Mouse (Mus musculus) forebrain, embryonic 11.5 days (tissue): ENCODE data around the gene 1700021F05Rik. TPM values are rescaled to one million over a fixed set of nuclear protein-coding genes. Genes with fewer than 3 reads are reported as not detected.
A peak's percentile ranks its signal among the peaks of the same experiment; 100 is the strongest.
"Not testable (repeated sequence)": the region's sequence is repeated elsewhere in the genome, so short reads cannot be mapped to it uniquely, and the experiment has no call there.

ENCODE experiments used
- ATAC-seq: fragments of 200-750 bp; cut with Nextera tagmentation; replicated peaks from 2 replicates; pipeline ENCODE4 v1.8.0; 2017; ENCODE audit warnings: moderate TSS enrichment; ENCODE audit not compliant: low FRiP score
- DNase-seq: peaks from one replicate; pipeline ENCODE4 v3.0.0-alpha.2; 2017; ENCODE audit warnings: low spot score
- H3K27ac ChIP-seq: fragments of 300-500 bp; sonication (generic); 2 replicates; pipeline ENCODE4 v1.5.1; 2014; ENCODE audit warnings: low read depth, low read length
- H3K27me3 ChIP-seq: fragments of 300-500 bp; sonication (generic); 2 replicates; pipeline ENCODE4 v1.6.1; 2014; ENCODE audit warnings: mild to moderate bottlenecking, low read length, mixed read lengths; ENCODE audit not compliant: control insufficient read depth, insufficient read depth
- H3K36me3 ChIP-seq: fragments of 300-500 bp; sonication (generic); 2 replicates; pipeline ENCODE4 v1.6.1; 2014; ENCODE audit warnings: mild to moderate bottlenecking, low read length, moderate library complexity, mixed read lengths; ENCODE audit not compliant: control insufficient read depth, insufficient read depth
- H3K4me1 ChIP-seq: fragments of 300-500 bp; sonication (generic); replicated peaks from 2 replicates; pipeline ENCODE4 v1.6.1; 2014; ENCODE audit warnings: low read length, mixed read lengths; ENCODE audit not compliant: control insufficient read depth, insufficient read depth
- H3K4me2 ChIP-seq: fragments of 300-500 bp; sonication (generic); 2 replicates; pipeline ENCODE4 v1.6.1; 2014; ENCODE audit warnings: low read depth, mild to moderate bottlenecking, low read length, moderate library complexity, mixed read lengths; ENCODE audit not compliant: severe bottlenecking
- H3K4me3 ChIP-seq: fragments of 300-500 bp; sonication (generic); 2 replicates; pipeline ENCODE4 v1.5.1; 2014; ENCODE audit warnings: low read depth, low read length
- H3K9ac ChIP-seq: fragments of 300-500 bp; sonication (generic); 2 replicates; pipeline ENCODE4 v1.6.1; 2014; ENCODE audit warnings: low read length
- H3K9me3 ChIP-seq: fragments of 300-500 bp; sonication (generic); 2 replicates; pipeline ENCODE4 v1.6.1; 2016; ENCODE audit warnings: low read length, mixed read lengths; ENCODE audit not compliant: control insufficient read depth
- whole genome bisulfite sequencing: fragments of 180-500 bp; shearing (Covaris S2); extraction: QIAGEN DNeasy Blood & Tissue Kit; methylation state at CpG from one replicate; pipeline ENCODE4 v1.1.7; 2014; 5-methylcytosine and 5-hydroxymethylcytosine counted together
- polyA plus RNA-seq: library from polyadenylated mRNA; unstranded; fragments of >200 nt; fragmentation: Nextera tagmentation; extraction: Ambion mirVana; gene quantifications from 2 replicates; pipeline ENCODE4 v1.2.1, GENCODE M21; 2014

The 1700021F05Rik gene
- polyA plus RNA-seq, 1 experiment from 2014 or later, result 69.7 TPM

DNA sequence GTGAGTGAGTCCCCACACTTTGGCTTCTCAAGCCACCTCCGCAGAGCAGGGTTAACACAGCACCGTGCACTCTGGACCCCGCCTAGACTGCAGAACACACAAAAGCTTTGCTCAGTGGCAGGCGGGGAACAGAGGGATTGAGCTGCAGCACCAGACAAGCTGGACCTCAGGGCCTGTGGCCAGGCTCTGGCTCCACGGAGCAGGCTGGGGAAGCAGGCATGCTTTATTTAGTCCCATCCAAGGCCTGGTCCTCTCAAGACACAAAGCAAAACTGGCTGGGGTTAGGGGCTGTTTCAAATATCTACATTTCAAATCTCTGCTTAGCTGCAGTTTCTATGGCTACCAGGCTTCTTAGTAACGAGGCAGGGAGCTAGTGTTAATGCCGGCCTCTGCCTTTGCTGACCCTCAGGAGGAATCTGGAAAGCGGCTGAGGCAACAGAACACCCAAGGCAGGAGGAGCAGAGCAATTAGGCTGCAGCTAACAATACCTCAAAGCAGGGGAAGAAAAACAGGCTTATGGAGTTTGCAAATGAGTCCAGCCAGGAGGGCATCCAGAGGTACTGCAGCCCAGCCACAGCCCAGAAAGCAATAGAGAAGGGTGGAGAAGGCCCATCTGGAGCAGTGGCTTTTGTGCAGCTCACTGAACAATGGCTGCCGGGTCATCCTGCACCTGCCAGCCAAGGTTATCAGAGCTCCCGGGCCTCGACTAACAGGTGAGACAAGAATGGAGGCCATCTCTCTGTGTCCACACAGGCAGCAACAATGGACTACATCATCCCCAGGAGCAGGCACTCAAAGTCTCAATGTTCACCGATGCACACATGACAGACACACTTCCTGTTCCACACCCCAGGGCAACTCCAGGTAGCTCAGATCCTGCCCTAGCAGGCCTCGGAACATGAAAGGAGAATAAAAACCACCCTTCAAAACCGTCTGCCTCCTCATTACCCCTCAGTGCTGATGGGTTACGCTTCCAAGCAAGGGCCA lies 13.2 kb downstream of the 1700021F05Rik start:
- H3K36me3 ChIP-seq, result peaks cover 2% of the 10 kb centered on the region; the same call in 1 of the 2 replicates
- peak overlapping the region; percentile 2; the same call in 1 of the 2 replicates for H3K4me2 ChIP-seq
- DNase-seq (peak; percentile 73), ATAC-seq (peak; percentile 87)
- H3K4me3 ChIP-seq, result no peak overlapping the region
- H3K9me3 ChIP-seq, result no peaks in the 10 kb centered on the region
- no peaks in the 10 kb centered on the region for H3K27me3 ChIP-seq
- H3K9ac ChIP-seq, result peak overlapping the region; percentile 55
- H3K27ac ChIP-seq, result peak overlapping the region; percentile 88
- WGBS, result 20% methylated on average over 15 of the region's 15 CpGs
- H3K4me1 ChIP-seq, result peaks cover 14% of the 10 kb centered on the region

DNA sequence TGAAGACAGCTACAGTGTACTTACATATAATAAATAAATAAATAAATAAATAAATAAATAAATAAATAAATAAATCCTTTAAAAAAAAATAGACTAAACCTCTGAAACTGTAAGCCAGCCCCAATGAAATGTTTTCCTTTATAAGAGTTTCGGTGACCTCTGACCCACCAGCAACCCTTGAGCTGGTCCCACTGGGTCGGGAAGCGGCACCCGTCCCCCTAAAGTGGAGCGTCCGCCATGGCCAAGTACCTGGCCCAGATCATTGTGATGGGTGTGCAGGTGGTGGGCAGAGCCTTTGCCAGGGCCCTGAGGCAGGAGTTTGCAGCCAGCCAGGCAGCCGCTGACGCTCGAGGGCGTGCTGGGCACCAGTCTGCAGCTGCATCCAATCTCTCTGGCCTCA lies 16.9 kb downstream of the 1700021F05Rik start, which contains the start of gene Gm9803:
Gene Gm9803 (plus strand): TSS at position 154 of the 400 bp plus-strand sequence.
- WGBS, result 97% methylated on average over 10 of the region's 10 CpGs
- not testable (repeated sequence) for H3K9ac ChIP-seq, ATAC-seq

DNA sequence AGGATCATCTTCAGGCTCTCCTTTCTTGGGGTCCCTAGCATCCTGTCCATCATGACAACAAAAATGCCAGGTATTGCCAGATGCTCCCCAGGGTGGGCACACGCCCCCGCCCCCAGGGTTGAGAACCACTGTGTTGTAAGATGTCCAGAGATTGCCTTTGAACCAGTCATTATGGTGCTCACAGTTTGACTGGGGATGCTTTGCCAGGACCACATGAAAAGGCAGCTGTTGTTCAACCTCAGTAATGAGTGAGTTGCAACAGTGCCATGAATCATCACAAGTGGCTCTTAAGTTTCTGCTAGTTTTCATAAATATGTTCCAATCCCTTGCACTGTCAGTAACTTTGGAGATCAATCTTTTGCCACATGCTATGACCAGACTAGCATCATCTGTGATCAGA lies 20.8 kb downstream of the 1700021F05Rik start:
- Histone ChIP-seq H3K4me3 (no peak overlapping the region), H3K4me2 (no peak overlapping the region), H3K4me1 (no peaks in the 10 kb centered on the region), H3K9me3 (no peaks in the 10 kb centered on the region), H3K9ac (no peak overlapping the region), H3K36me3 (peaks cover 1% of the 10 kb centered on the region; the same call in 1 of the 2 replicates), H3K27me3 (no peaks in the 10 kb centered on the region), H3K27ac (no peak overlapping the region)
- no peak for DNase-seq
- ATAC-seq, result no peak
- WGBS, result 95% methylated on average over 2 of the region's 2 CpGs

More for the DNA sequence above, 16.9 kb downstream of the 1700021F05Rik start, which contains the start of gene Gm9803:
- not testable (repeated sequence) for H3K27me3 ChIP-seq, H3K36me3 ChIP-seq, H3K27ac ChIP-seq, H3K4me3 ChIP-seq, H3K4me2 ChIP-seq, H3K9me3 ChIP-seq, DNase-seq
- peaks cover 14% of the 10 kb centered on the region for H3K4me1 ChIP-seq

DNA sequence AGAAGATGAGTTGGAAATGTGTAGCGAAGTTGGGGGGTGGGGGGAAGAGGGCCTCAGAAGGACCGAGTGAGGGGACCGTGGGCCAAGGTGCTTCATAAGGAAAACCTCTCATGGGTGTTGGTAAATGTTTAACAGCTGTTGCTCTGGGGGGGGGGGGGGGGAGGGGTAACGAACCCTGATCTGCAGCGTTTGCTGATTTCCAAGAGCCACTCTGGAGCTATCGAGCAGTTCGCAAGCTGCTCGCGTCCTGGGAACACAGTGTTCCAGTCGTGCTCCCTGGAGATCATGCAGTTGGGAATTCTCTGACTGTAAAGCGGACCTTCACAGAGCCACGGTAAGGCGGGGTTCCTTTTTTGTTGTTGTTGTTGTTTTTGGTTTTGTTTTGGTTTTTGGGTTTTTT lies 22.4 kb downstream of the 1700021F05Rik start:
- Histone ChIP-seq H3K27me3 (no peaks in the 10 kb centered on the region), H3K9ac (no peak overlapping the region), H3K4me3 (no peak overlapping the region), H3K36me3 (no peaks in the 10 kb centered on the region), H3K4me2 (no peak overlapping the region), H3K4me1 (no peaks in the 10 kb centered on the region), H3K9me3 (no peaks in the 10 kb centered on the region), H3K27ac (no peak overlapping the region; the same call in 1 of the 2 replicates)
- ATAC-seq (no peak), DNase-seq (no peak)
- WGBS, result 87% methylated on average over 12 of the region's 13 CpGs

DNA sequence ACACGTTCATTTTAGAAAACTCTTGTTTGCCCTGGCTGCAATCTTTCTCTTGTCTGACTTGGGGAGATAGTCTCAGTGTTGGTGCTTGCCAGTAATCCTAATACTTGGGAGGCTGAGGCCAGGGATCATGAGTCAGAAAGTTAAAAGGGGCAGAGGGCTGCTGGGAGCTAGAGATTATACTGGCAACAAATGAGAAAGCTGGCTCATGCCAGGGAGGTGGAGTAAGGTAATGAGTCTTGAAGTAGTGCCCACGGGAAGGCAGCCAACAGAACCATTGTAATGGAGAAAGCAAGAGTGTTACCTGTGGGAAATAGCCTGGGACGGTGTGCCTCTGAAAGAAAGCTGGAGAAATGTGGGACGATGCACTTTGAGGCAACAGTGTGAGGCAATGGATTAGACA lies 23.0 kb downstream of the 1700021F05Rik start:
- no peaks in the 10 kb centered on the region for H3K4me1 ChIP-seq
- H3K9me3 ChIP-seq, result no peaks in the 10 kb centered on the region
- no peaks in the 10 kb centered on the region for H3K36me3 ChIP-seq
- no peaks in the 10 kb centered on the region for H3K27me3 ChIP-seq
- ATAC-seq (no peak), DNase-seq (no peak)
- H3K4me2 ChIP-seq, result no peak overlapping the region
- WGBS, result 79% methylated on average over 4 of the region's 4 CpGs
- no peak overlapping the region; the same call in 1 of the 2 replicates for H3K27ac ChIP-seq
- H3K9ac ChIP-seq, result no peak overlapping the region
- no peak overlapping the region for H3K4me3 ChIP-seq

DNA sequence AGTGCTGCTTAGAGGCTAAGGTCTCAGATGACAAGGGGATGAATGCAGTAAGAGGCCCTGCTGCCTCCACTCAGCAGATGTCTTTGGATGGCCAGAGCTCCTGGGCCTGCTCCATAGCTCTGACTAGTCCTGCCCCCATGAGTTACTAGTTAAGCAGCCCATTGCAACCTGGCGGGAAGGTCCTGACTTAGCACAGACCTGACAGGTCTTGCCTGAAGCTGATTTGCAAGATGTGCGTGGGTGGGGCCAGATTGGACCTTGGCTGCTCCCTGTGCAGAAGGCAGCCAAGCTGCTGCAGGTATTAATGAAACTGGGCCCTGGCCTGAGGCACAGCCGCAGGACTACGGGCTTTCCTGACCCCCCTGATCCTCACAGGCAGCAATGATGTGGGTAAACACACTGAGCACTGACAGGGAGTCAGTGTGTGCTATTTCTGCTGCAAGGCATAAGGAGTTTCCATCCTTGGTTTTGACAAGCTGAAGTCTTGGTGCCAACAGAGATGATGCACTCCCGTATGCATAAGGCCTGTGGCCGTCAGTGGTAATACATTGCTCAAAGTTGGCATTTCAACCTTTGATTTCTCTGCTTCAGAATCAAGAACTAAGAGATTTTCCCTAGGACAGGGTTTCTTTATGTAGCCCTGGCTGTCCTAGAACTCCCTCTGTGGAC lies 23.7 kb downstream of the 1700021F05Rik start:
- no peak overlapping the region for H3K4me3 ChIP-seq
- H3K4me1 ChIP-seq, result no peaks in the 10 kb centered on the region
- H3K27me3 ChIP-seq, result no peaks in the 10 kb centered on the region
- no peak overlapping the region for H3K9ac ChIP-seq
- H3K4me2 ChIP-seq, result no peak overlapping the region
- 82% methylated on average over 6 of the region's 6 CpGs for WGBS
- H3K27ac ChIP-seq, result no peak overlapping the region
- no peak for DNase-seq
- no peaks in the 10 kb centered on the region for H3K9me3 ChIP-seq
- no peaks in the 10 kb centered on the region for H3K36me3 ChIP-seq
- no peak for ATAC-seq

DNA sequence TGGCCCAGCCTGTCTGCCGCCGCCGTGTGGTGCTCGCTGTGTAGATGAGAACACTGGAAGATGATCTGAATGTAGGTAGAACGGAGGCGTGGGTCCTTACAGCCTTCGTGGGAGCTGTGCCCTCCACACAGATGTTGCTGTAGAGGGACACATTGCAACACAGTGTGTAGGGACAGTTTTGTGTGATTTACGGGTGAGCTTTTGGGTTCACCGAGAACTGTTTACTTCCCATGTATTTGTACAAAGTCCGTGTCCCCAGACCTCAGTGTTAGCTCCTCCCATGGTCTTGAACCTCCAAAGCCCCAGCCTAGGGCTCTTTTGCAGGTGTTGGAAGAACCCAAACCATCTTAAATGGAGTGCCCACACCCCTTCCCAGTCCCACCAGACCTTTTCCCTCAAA lies 27.8 kb downstream of the 1700021F05Rik start:
- H3K27ac ChIP-seq, result no peak overlapping the region
- no peaks in the 10 kb centered on the region for H3K27me3 ChIP-seq
- no peak overlapping the region for H3K4me3 ChIP-seq
- no peaks in the 10 kb centered on the region for H3K4me1 ChIP-seq
- 93% methylated on average over 10 of the region's 10 CpGs for WGBS
- no peak overlapping the region for H3K9ac ChIP-seq
- peaks cover 6% of the 10 kb centered on the region; the same call in 1 of the 2 replicates for H3K36me3 ChIP-seq
- no peak for DNase-seq
- no peaks in the 10 kb centered on the region for H3K9me3 ChIP-seq
- no peak for ATAC-seq
- no peak overlapping the region for H3K4me2 ChIP-seq

DNA sequence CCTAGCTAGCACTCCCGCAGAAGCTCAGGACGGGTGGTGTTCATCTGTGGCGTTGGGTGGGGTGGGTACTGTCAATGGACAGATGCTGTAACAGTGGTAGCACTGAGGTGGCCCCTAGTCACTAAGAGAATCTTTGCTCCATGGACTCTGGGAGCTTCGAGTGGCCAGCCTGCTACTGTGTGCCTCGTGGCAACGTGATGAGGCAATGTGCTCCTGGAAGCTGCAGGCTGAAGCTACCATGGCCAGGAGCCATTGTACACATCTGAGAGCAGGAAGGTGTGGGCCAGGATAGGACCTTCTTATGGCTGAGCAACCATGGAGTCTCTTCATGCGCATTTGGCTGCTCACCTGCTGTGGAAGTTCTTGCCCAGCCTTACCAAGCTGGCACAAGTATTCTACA lies 31.6 kb downstream of the 1700021F05Rik start:
- H3K9me3 ChIP-seq, result no peaks in the 10 kb centered on the region

More for the DNA sequence above, 31.6 kb downstream of the 1700021F05Rik start:
- Histone ChIP-seq H3K27me3 (no peaks in the 10 kb centered on the region), H3K27ac (no peak overlapping the region), H3K4me3 (no peak overlapping the region), H3K4me1 (no peaks in the 10 kb centered on the region), H3K4me2 (no peak overlapping the region), H3K9ac (no peak overlapping the region), H3K36me3 (peaks cover 6% of the 10 kb centered on the region; the same call in 1 of the 2 replicates)
- ATAC-seq, result no peak
- no peak for DNase-seq
- WGBS, result 92% methylated on average over 7 of the region's 7 CpGs
